Mouse (Mus musculus): ENCODE results near the gene Eef1a1. TPM values are rescaled to one million over a fixed set of nuclear protein-coding genes. Genes with fewer than 3 reads are reported as not detected.

Gene Eef1a1
- polyA plus RNA-seq, 1 experiment from 2014 or later, result 3,838 TPM

DNA sequence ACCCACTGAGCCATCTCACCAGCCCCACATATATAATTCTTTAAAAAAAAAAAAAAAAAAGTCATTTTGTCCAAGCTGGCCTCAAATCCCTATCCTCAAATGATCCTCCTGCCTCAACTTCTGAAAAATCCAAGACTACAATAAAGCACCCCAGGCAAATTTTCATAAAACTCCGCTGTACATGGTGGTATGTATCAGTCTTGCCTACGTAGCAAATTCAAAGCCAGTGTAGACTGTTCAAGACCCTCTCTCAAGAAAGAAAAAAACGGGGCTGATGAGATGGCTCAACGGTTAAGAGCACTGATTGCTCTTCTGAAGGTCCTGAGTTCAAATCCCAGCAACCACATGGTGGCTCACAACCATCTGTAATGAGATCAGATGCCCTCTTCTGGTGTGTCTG is 13.1 kb downstream of the Eef1a1 start:
- H3K9ac ChIP-seq (ENCODE audit: low read depth, low read length), result no peak overlapping the region
- peaks cover 29% of the 10 kb centered on the region for H3K36me3 ChIP-seq (ENCODE audit: control insufficient read depth, insufficient read depth, low read length)
- 87% methylated on average over 4 of the region's 4 CpGs for WGBS (ENCODE audit: insufficient replicate concordance)
- no peaks in the 10 kb centered on the region for H3K9me3 ChIP-seq (replicated peaks; ENCODE audit: control insufficient read depth, low read length)
- no peak overlapping the region for H3K4me3 ChIP-seq (ENCODE audit: low read depth, low read length)
- no peak overlapping the region for H3K27ac ChIP-seq (ENCODE audit: low read depth, low read length)
- no peak overlapping the region for H3K4me2 ChIP-seq
- ATAC-seq (replicated peaks; ENCODE audit: insufficient number of reproducible peaks, low FRiP score, low TSS enrichment), result no peak
- H3K27me3 ChIP-seq (ENCODE audit: control insufficient read depth, insufficient read depth, low read length), result no peaks in the 10 kb centered on the region
- H3K4me1 ChIP-seq (ENCODE audit: control insufficient read depth, insufficient read depth, low read length), result no peaks in the 10 kb centered on the region

DNA sequence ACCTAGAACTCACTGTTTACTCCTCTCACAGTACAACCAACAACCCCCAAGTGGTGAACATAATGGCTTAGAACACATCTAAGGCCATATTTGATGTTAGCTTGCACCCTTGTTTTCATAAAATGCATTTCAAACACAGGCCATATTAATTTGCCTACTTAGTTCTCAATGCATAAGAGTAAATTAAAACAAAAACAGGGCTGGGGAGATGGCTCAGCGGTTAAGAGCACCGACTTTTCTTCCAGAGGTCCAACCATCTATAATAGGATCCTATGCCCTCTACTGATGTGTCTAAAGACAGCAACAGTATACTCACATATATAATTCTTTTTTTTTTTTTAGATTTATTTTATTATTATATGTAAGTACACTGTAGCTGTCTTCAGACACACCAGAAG is 13.6 kb downstream of the Eef1a1 start:
- Histone ChIP-seq H3K4me3 (ENCODE audit: low read depth, low read length) (no peak overlapping the region), H3K4me1 (ENCODE audit: control insufficient read depth, insufficient read depth, low read length) (no peaks in the 10 kb centered on the region), H3K27ac (ENCODE audit: low read depth, low read length) (no peak overlapping the region), H3K4me2 (no peak overlapping the region), H3K9ac (ENCODE audit: low read depth, low read length) (no peak overlapping the region), H3K9me3 (replicated peaks; ENCODE audit: control insufficient read depth, low read length) (no peaks in the 10 kb centered on the region), H3K27me3 (ENCODE audit: control insufficient read depth, insufficient read depth, low read length) (no peaks in the 10 kb centered on the region), H3K36me3 (ENCODE audit: control insufficient read depth, insufficient read depth, low read length) (peaks cover 31% of the 10 kb centered on the region)
- WGBS (ENCODE audit: insufficient replicate concordance), result 84% methylated on average over 2 of the region's 2 CpGs
- ATAC-seq (replicated peaks; ENCODE audit: insufficient number of reproducible peaks, low FRiP score, low TSS enrichment), result no peak

DNA sequence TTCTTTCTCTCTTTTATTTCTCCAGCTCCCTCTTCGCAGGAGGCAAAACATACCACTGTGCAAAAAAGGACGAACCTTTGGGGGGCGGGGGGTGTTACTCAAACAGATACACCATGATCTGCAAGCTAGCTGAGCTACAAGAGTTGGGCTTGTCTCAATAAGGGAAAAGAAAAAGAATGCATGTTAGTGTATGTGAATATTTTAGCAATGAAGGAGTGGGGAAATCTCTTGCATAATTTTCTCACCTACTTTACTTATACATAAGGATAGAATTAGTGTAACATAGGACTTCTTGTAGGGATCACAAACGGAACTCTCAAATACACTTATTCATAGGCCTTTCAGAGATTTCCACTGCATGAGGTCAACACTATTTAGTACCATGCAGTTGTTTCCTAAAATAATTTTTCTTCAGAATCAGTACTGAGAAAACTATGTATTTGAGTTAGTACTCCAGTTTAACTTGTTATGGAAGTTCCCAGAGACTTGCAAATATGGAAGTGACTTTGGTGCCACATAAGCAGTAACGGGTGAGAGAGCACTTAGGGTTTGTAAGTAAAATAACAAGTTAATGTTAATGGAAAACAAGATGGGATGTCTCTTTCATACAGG is 14.1 kb downstream of the Eef1a1 start:
- H3K27me3 ChIP-seq (ENCODE audit: control insufficient read depth, insufficient read depth, low read length), result no peaks in the 10 kb centered on the region
- WGBS (ENCODE audit: insufficient replicate concordance), result 84% methylated on average over 5 of the region's 5 CpGs
- H3K9me3 ChIP-seq (replicated peaks; ENCODE audit: control insufficient read depth, low read length), result no peaks in the 10 kb centered on the region
- no peak overlapping the region for H3K27ac ChIP-seq (ENCODE audit: low read depth, low read length)
- H3K4me1 ChIP-seq (ENCODE audit: control insufficient read depth, insufficient read depth, low read length), result no peaks in the 10 kb centered on the region
- H3K9ac ChIP-seq (ENCODE audit: low read depth, low read length), result no peak overlapping the region
- H3K36me3 ChIP-seq (ENCODE audit: control insufficient read depth, insufficient read depth, low read length), result peaks cover 29% of the 10 kb centered on the region
- no peak for ATAC-seq (replicated peaks; ENCODE audit: insufficient number of reproducible peaks, low FRiP score, low TSS enrichment)
- no peak overlapping the region for H3K4me3 ChIP-seq (ENCODE audit: low read depth, low read length)
- H3K4me2 ChIP-seq, result no peak overlapping the region

DNA sequence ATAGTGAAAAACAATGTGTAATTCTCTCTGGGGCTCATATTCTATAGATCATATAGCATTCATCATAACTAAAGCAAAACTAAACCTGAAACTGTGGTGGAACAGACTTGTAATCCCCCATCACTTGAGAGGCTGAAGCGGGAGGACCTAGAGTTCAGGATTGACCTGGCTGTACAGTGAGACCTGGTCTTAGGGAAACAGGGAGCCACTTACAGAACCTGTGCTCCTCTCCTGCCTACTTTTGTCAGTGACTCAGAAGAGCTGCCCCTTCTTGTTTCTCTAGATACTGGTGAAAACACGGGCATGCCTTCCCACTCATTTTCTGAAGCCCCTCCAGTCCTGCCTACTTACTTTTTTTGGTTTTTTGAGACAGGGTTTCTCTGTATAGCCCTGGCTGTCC is 14.7 kb downstream of the Eef1a1 start:
- 80% methylated on average over 2 of the region's 2 CpGs for WGBS (ENCODE audit: insufficient replicate concordance)
- Histone ChIP-seq H3K4me2 (no peak overlapping the region), H3K27ac (ENCODE audit: low read depth, low read length) (no peak overlapping the region), H3K4me3 (ENCODE audit: low read depth, low read length) (no peak overlapping the region), H3K9me3 (replicated peaks; ENCODE audit: control insufficient read depth, low read length) (no peaks in the 10 kb centered on the region), H3K27me3 (ENCODE audit: control insufficient read depth, insufficient read depth, low read length) (no peaks in the 10 kb centered on the region), H3K4me1 (ENCODE audit: control insufficient read depth, insufficient read depth, low read length) (no peaks in the 10 kb centered on the region), H3K9ac (ENCODE audit: low read depth, low read length) (no peak overlapping the region), H3K36me3 (ENCODE audit: control insufficient read depth, insufficient read depth, low read length) (peaks cover 27% of the 10 kb centered on the region)
- ATAC-seq (replicated peaks; ENCODE audit: insufficient number of reproducible peaks, low FRiP score, low TSS enrichment), result no peak

DNA sequence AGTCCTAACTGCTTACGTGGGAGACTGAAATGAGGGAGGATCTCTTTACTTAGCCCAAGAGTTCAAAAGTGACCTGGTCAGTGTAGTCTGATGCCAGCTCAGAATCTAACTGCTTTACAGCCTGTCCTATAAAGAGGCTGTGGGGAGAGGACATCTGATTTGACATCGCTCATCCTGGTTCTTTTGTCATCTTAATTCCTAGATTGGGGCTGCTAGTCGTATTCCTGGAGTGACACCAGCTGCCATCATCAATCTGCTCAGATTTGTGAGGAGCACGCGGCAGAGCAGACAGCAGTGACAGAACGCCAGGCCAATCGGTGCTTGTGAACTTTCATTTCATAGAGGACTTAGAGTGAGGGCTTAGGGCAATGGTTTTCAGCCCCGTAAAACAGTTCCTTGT is 15.4 kb downstream of the Eef1a1 start:
- no peaks in the 10 kb centered on the region for H3K4me1 ChIP-seq (ENCODE audit: control insufficient read depth, insufficient read depth, low read length)
- no peaks in the 10 kb centered on the region for H3K27me3 ChIP-seq (ENCODE audit: control insufficient read depth, insufficient read depth, low read length)
- ATAC-seq (replicated peaks; ENCODE audit: insufficient number of reproducible peaks, low FRiP score, low TSS enrichment), result no peak
- no peak overlapping the region for H3K4me3 ChIP-seq (ENCODE audit: low read depth, low read length)
- peaks cover 27% of the 10 kb centered on the region for H3K36me3 ChIP-seq (ENCODE audit: control insufficient read depth, insufficient read depth, low read length)
- 84% methylated on average over 8 of the region's 8 CpGs for WGBS (ENCODE audit: insufficient replicate concordance)
- no peaks in the 10 kb centered on the region for H3K9me3 ChIP-seq (replicated peaks; ENCODE audit: control insufficient read depth, low read length)
- no peak overlapping the region for H3K9ac ChIP-seq (ENCODE audit: low read depth, low read length)
- H3K27ac ChIP-seq (ENCODE audit: low read depth, low read length), result no peak overlapping the region
- no peak overlapping the region for H3K4me2 ChIP-seq

DNA sequence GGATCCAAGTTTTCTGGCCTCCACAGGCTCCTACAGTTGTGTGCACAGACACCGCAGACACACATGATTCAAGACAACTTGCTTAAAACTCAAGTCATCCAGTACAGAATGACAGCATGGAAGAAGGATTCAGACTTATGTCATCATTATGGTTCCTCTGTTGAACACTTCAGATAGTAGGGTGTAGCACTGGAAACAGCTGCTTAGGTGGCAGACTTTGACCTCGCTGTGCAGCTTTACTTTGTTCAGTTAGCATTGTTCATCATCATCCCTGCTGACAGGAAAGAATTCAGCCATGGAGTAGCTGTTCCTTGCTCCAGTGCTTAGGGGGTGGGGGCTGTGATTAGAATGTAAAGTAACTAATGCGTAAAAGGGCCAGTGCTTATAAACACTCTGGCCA is 23.2 kb downstream of the Eef1a1 start:
- H3K9ac ChIP-seq (ENCODE audit: low read depth, low read length), result no peak overlapping the region
- H3K27me3 ChIP-seq (ENCODE audit: control insufficient read depth, insufficient read depth, low read length), result no peaks in the 10 kb centered on the region
- H3K27ac ChIP-seq (ENCODE audit: low read depth, low read length), result no peak overlapping the region
- ATAC-seq (replicated peaks; ENCODE audit: insufficient number of reproducible peaks, low FRiP score, low TSS enrichment), result no peak
- H3K4me3 ChIP-seq (ENCODE audit: low read depth, low read length), result no peak overlapping the region
- 86% methylated on average over 3 of the region's 3 CpGs for WGBS (ENCODE audit: insufficient replicate concordance)
- H3K4me1 ChIP-seq (ENCODE audit: control insufficient read depth, insufficient read depth, low read length), result no peaks in the 10 kb centered on the region
- no peak overlapping the region for H3K4me2 ChIP-seq
- H3K36me3 ChIP-seq (ENCODE audit: control insufficient read depth, insufficient read depth, low read length), result peaks cover 40% of the 10 kb centered on the region
- H3K9me3 ChIP-seq (replicated peaks; ENCODE audit: control insufficient read depth, low read length), result no peaks in the 10 kb centered on the region

DNA sequence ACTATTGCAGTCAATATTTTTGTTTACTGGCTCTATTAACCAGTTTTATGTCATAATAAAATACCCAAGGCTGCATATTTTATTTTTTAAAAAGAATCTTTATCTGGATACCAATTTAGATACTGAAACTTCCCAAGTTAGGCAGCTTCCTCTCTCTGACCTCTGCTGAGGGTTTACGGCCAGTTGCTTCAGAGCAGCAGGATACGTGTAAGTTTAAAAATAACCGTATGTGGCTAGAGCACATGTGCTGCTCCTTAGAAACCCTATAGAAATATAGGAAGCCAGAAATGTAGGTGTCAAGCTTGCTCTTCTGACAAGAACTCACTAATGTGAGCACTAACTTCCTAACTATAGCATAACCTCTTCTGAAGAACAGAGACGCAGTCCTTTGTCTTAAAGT is 25.6 kb downstream of the Eef1a1 start:
- H3K9ac ChIP-seq (ENCODE audit: low read depth, low read length), result no peak overlapping the region
- no peak for ATAC-seq (replicated peaks; ENCODE audit: insufficient number of reproducible peaks, low FRiP score, low TSS enrichment)
- no peaks in the 10 kb centered on the region for H3K9me3 ChIP-seq (replicated peaks; ENCODE audit: control insufficient read depth, low read length)
- no peaks in the 10 kb centered on the region for H3K27me3 ChIP-seq (ENCODE audit: control insufficient read depth, insufficient read depth, low read length)
- H3K27ac ChIP-seq (ENCODE audit: low read depth, low read length), result no peak overlapping the region
- peaks cover 39% of the 10 kb centered on the region for H3K36me3 ChIP-seq (ENCODE audit: control insufficient read depth, insufficient read depth, low read length)
- WGBS (ENCODE audit: insufficient replicate concordance), result 81% methylated on average over 4 of the region's 4 CpGs
- no peak overlapping the region for H3K4me3 ChIP-seq (ENCODE audit: low read depth, low read length)
- no peaks in the 10 kb centered on the region for H3K4me1 ChIP-seq (ENCODE audit: control insufficient read depth, insufficient read depth, low read length)
- H3K4me2 ChIP-seq, result no peak overlapping the region

DNA sequence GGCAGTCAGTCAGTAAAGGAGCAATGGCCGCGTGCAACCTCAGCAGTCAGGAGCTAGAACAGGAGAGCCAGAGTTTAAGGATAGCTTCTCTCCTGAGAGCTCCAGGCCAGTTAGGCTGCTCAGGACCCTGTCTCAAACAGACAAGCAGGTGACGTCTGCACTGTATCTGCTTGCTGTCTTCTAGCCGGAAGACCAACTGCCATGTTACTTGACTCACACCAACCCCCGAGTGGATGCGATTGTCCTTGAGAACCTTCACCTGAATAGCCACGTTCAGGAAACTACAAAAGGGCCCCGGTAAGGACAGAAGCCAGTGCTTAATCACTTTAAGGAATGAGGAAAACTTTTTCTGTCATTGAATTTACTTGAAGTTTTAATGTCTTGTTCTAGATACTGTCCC is 31.9 kb downstream of the Eef1a1 start:
- H3K9me3 ChIP-seq (replicated peaks; ENCODE audit: control insufficient read depth, low read length), result no peaks in the 10 kb centered on the region
- H3K27me3 ChIP-seq (ENCODE audit: control insufficient read depth, insufficient read depth, low read length), result no peaks in the 10 kb centered on the region
- no peak overlapping the region for H3K9ac ChIP-seq (ENCODE audit: low read depth, low read length)
- H3K36me3 ChIP-seq (ENCODE audit: control insufficient read depth, insufficient read depth, low read length), result peaks cover 36% of the 10 kb centered on the region
- WGBS (ENCODE audit: insufficient replicate concordance), result 82% methylated on average over 8 of the region's 8 CpGs
- no peaks in the 10 kb centered on the region for H3K4me1 ChIP-seq (ENCODE audit: control insufficient read depth, insufficient read depth, low read length)
- no peak overlapping the region for H3K4me2 ChIP-seq
- H3K27ac ChIP-seq (ENCODE audit: low read depth, low read length), result no peak overlapping the region
- ATAC-seq (replicated peaks; ENCODE audit: insufficient number of reproducible peaks, low FRiP score, low TSS enrichment), result no peak
- H3K4me3 ChIP-seq (ENCODE audit: low read depth, low read length), result no peak overlapping the region

DNA sequence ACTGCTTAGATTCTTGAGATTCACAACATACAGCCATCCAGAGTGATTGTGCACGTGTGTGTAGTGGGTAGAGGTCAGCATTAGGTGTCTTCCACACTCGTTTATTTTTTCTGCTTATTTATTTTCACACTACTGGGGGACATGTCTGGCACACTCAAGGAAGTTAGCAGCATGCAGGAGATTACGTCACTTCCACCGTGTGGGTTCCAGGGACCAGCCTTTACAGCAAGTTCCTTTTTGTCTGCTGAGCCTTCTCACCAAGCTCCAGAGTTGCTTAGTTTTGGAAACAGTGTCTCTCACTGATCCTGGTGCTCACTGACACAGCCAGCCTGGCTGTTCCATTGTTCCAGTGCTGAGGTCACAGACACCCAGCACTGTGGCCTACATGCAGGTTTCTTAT is 37.6 kb downstream of the Eef1a1 start:
- 74% methylated on average over 4 of the region's 4 CpGs for WGBS (ENCODE audit: insufficient replicate concordance)
- no peak overlapping the region for H3K4me3 ChIP-seq (ENCODE audit: low read depth, low read length)

More for the DNA sequence above, 37.6 kb downstream of the Eef1a1 start:
- Histone ChIP-seq H3K4me2 (no peak overlapping the region), H3K27me3 (ENCODE audit: control insufficient read depth, insufficient read depth, low read length) (0 out of 2 replicates have a peak, but pooled peaks cover 4% of the 10 kb centered on the region), H3K9me3 (replicated peaks; ENCODE audit: control insufficient read depth, low read length) (no peaks in the 10 kb centered on the region), H3K9ac (ENCODE audit: low read depth, low read length) (no peak overlapping the region), H3K4me1 (ENCODE audit: control insufficient read depth, insufficient read depth, low read length) (peaks cover 6% of the 10 kb centered on the region; the same call in 1 of the 2 replicates), H3K27ac (ENCODE audit: low read depth, low read length) (no peak overlapping the region), H3K36me3 (ENCODE audit: control insufficient read depth, insufficient read depth, low read length) (peaks cover 11% of the 10 kb centered on the region)
- ATAC-seq (replicated peaks; ENCODE audit: insufficient number of reproducible peaks, low FRiP score, low TSS enrichment), result no peak
